In genomic region chr5:32415554-32415953, GRCm38 (mm10) we compare ENCODE assay signal across 30 mouse cellular contexts. TPM values are rescaled to one million over a fixed set of nuclear protein-coding genes. Genes with fewer than 3 reads are reported as not detected.
DNase-seq lines count a peak whose midpoint lies in the region; ATAC-seq and TF ChIP-seq lines count a peak whose summit lies in the region.
"Had no signal": no experiment of that assay in that cellular context is flagged by ENCODE, and none has a peak within 500 bp of the region (broad histone marks: within the 10 kb centered on the region; RNA-seq: fewer than 3 reads in every experiment).

No protein-coding gene starts in this region.

- peak overlapping the region; percentile 88 for H3K27ac ChIP-seq in gastrocnemius, adult 2 months
- H3K27ac ChIP-seq in heart, embryonic 12.5 days (ENCODE audit: poor library complexity, severe bottlenecking), result peak overlapping the region; percentile 57; the same call in 1 of the 2 replicates
- H3K27ac ChIP-seq in heart, embryonic 16.5 days (ENCODE audit: low read length), result peak overlapping the region; percentile 17; the same call in 1 of the 2 replicates
- H3K27ac ChIP-seq in heart, adult 2 months, result no peak overlapping the region
- peak overlapping the region; percentile 50; the same call in 1 of the 2 replicates for H3K27ac ChIP-seq in limb, embryonic 10.5 days
- H3K27ac ChIP-seq in liver, postnatal 0 days (ENCODE audit: low read depth), result no peak overlapping the region
- H3K27ac ChIP-seq: embryonic facial prominence, embryonic 13.5 days; embryonic facial prominence, embryonic 15.5 days; forebrain, embryonic 10.5 days; forebrain, embryonic 12.5 days had no signal

- no peak overlapping the region for H3K4me2 ChIP-seq in heart, embryonic 12.5 days
- H3K4me2 ChIP-seq in heart, embryonic 16.5 days (ENCODE audit: low read depth, low read length), result no peak overlapping the region
- no peak overlapping the region for H3K4me2 ChIP-seq in liver, postnatal 0 days (ENCODE audit: low read depth, low read length)
- H3K4me2 ChIP-seq: embryonic facial prominence, embryonic 13.5 days; embryonic facial prominence, embryonic 15.5 days; forebrain, embryonic 12.5 days had no signal

- no peak for ATAC-seq in heart, embryonic 12.5 days (ENCODE audit: insufficient number of reproducible peaks, low FRiP score)
- ATAC-seq in heart, embryonic 16.5 days (replicated peaks; ENCODE audit: extremely low read depth, insufficient read depth, low FRiP score), result no peak
- ATAC-seq in liver, postnatal 0 days, result no peak
- ATAC-seq: activated CD4-positive, CD25-positive, alpha-beta regulatory T cell, adult 4 months; CD4-positive, CD25-positive, alpha-beta regulatory T cell, adult 4 months; forebrain, embryonic 14.5 days; Patski had no signal

- no peak for TF ChIP-seq POLR2A in heart, adult 2 months (IDR thresholded peaks at IDR 0.05; ENCODE audit: insufficient read depth, low read depth, low read length)

- no peaks in the 10 kb centered on the region for H3K36me3 ChIP-seq in heart, embryonic 12.5 days
- no peaks in the 10 kb centered on the region for H3K36me3 ChIP-seq in heart, embryonic 16.5 days (ENCODE audit: control insufficient read depth, insufficient read depth)
- H3K36me3 ChIP-seq in heart, adult 2 months (ENCODE audit: control insufficient read depth, insufficient read depth, low read length), result peaks cover 13% of the 10 kb centered on the region
- no peaks in the 10 kb centered on the region for H3K36me3 ChIP-seq in limb, embryonic 10.5 days
- H3K36me3 ChIP-seq in liver, postnatal 0 days (replicated peaks; ENCODE audit: insufficient read depth, low read length), result no peaks in the 10 kb centered on the region
- H3K36me3 ChIP-seq: embryonic facial prominence, embryonic 13.5 days; embryonic facial prominence, embryonic 15.5 days; forebrain, embryonic 10.5 days; forebrain, embryonic 12.5 days; G1E had no signal

- H3K79me2 ChIP-seq in heart, adult 2 months (replicated peaks; ENCODE audit: control insufficient read depth, insufficient read depth, low read length), result no peaks in the 10 kb centered on the region

- H3K27me3 ChIP-seq in heart, embryonic 12.5 days (replicated peaks), result no peaks in the 10 kb centered on the region
- H3K27me3 ChIP-seq in heart, embryonic 16.5 days (ENCODE audit: control insufficient read depth, insufficient read depth, low read length), result no peaks in the 10 kb centered on the region
- no peaks in the 10 kb centered on the region for H3K27me3 ChIP-seq in heart, adult 2 months (ENCODE audit: control insufficient read depth, insufficient read depth, low read length)
- no peaks in the 10 kb centered on the region for H3K27me3 ChIP-seq in limb, embryonic 10.5 days (ENCODE audit: low read depth, poor library complexity, severe bottlenecking)
- H3K27me3 ChIP-seq in liver, postnatal 0 days (ENCODE audit: insufficient read depth, low read length), result no peaks in the 10 kb centered on the region
- H3K27me3 ChIP-seq: CH12.LX; embryonic facial prominence, embryonic 13.5 days; embryonic facial prominence, embryonic 15.5 days; forebrain, embryonic 12.5 days; Patski had no signal

- 88% methylated on average over 6 of the region's 6 CpGs for WGBS in heart, embryonic 12.5 days
- WGBS in heart, embryonic 16.5 days, result 80% methylated on average over 6 of the region's 6 CpGs
- 93% methylated on average over 6 of the region's 6 CpGs for WGBS in heart, adult 2 months
- WGBS in limb, embryonic 10.5 days, result 87% methylated on average over 6 of the region's 6 CpGs
- WGBS in liver, postnatal 0 days (ENCODE audit: insufficient replicate concordance), result 74% methylated on average over 6 of the region's 6 CpGs

- peak overlapping the region; percentile 24; the same call in 1 of the 2 replicates for H3K9ac ChIP-seq in heart, embryonic 12.5 days
- H3K9ac ChIP-seq in heart, embryonic 16.5 days (ENCODE audit: low read length), result no peak overlapping the region
- H3K9ac ChIP-seq in heart, adult 2 months (ENCODE audit: low read depth, low read length), result no peak overlapping the region
- H3K9ac ChIP-seq in liver, postnatal 0 days (replicated peaks), result no peak overlapping the region
- H3K9ac ChIP-seq: embryonic facial prominence, embryonic 13.5 days; embryonic facial prominence, embryonic 15.5 days; forebrain, embryonic 12.5 days had no signal

- H3K4me1 ChIP-seq in heart, embryonic 12.5 days (replicated peaks), result peaks cover 51% of the 10 kb centered on the region
- H3K4me1 ChIP-seq in heart, embryonic 16.5 days (ENCODE audit: control insufficient read depth, insufficient read depth, low read length), result peaks cover 46% of the 10 kb centered on the region
- H3K4me1 ChIP-seq in heart, adult 2 months (ENCODE audit: control insufficient read depth, insufficient read depth, low read length), result peaks cover 31% of the 10 kb centered on the region
- H3K4me1 ChIP-seq in limb, embryonic 10.5 days, result peaks cover 39% of the 10 kb centered on the region
- H3K4me1 ChIP-seq in liver, postnatal 0 days (ENCODE audit: insufficient read depth), result peaks cover 19% of the 10 kb centered on the region

- no peak overlapping the region for H3K4me3 ChIP-seq in gastrocnemius, adult 2 months
- no peak overlapping the region for H3K4me3 ChIP-seq in heart, embryonic 12.5 days
- no peak overlapping the region for H3K4me3 ChIP-seq in heart, embryonic 16.5 days (ENCODE audit: low read length)
- H3K4me3 ChIP-seq in heart, adult 2 months, result no peak overlapping the region
- H3K4me3 ChIP-seq in limb, embryonic 10.5 days, result no peak overlapping the region
- no peak overlapping the region for H3K4me3 ChIP-seq in liver, postnatal 0 days (ENCODE audit: low read depth, low read length)
- H3K4me3 ChIP-seq: embryonic facial prominence, embryonic 13.5 days; embryonic facial prominence, embryonic 15.5 days; erythroblast, embryonic 14.5 days; forebrain, embryonic 10.5 days; forebrain, embryonic 12.5 days had no signal

- no peak for TF ChIP-seq CTCF in gastrocnemius, adult 2 months (IDR thresholded peaks at IDR 0.05)
- TF ChIP-seq CTCF in heart, adult 2 months (IDR thresholded peaks at IDR 0.05), result no peak
- TF ChIP-seq CTCF in liver, postnatal 0 days (IDR thresholded peaks at IDR 0.05; ENCODE audit: low read depth), result no peak

- TF ChIP-seq EP300 in heart, adult 2 months (IDR thresholded peaks at IDR 0.05; ENCODE audit: insufficient read depth, low read depth, low read length), result no peak
- no peak for TF ChIP-seq EP300 in liver, postnatal 0 days (IDR thresholded peaks at IDR 0.05; ENCODE audit: low read depth)

- intact Hi-C loops in gastrocnemius, adult 2 months (cut with DNase I), result no loop called here
- intact Hi-C loops in gastrocnemius, postnatal 14 days (cut with DNase I; ENCODE audit: low total_unique reads), result no loop called here
- intact Hi-C loops in heart, postnatal 36 days (cut with DNase I), result loop anchor here (2.0 to 5.0 kb wide), 2 partner anchors 78 to 93 kb away; no protein-coding TSS in a partner anchor
- intact Hi-C loops in heart, adult 2 months (cut with DNase I), result no loop called here

- DNase-seq in gastrocnemius, adult 2 months, result no peak
- no peak for DNase-seq in gastrocnemius, postnatal 14 days
- DNase-seq in heart, postnatal 36 days, result no peak
- DNase-seq in heart, adult 2 months, result no peak
- no peak for DNase-seq in limb, embryonic 10.5 days (ENCODE audit: low spot score)
- no peak for DNase-seq in liver, postnatal 0 days
- DNase-seq: adrenal gland, adult 2 months; adrenal gland, postnatal 10 days; adrenal gland, postnatal 25 days; B cell, adult 2 months; cerebellum, adult 11 months; cerebellum, adult 18-20 months; cerebellum, adult 8-10 months; cerebellum, adult 9-11 months; cerebellum, postnatal 14 days; cerebellum, postnatal 36 days; embryo, embryonic 11 days had no signal

- no peaks in the 10 kb centered on the region for H3K9me3 ChIP-seq in heart, embryonic 12.5 days (replicated peaks)
- no peaks in the 10 kb centered on the region for H3K9me3 ChIP-seq in heart, embryonic 16.5 days (replicated peaks; ENCODE audit: control insufficient read depth, low read length)
- H3K9me3 ChIP-seq in limb, embryonic 10.5 days (replicated peaks), result no peaks in the 10 kb centered on the region
- H3K9me3 ChIP-seq in liver, postnatal 0 days (ENCODE audit: low read length), result no peaks in the 10 kb centered on the region
- H3K9me3 ChIP-seq: embryonic facial prominence, embryonic 13.5 days; embryonic facial prominence, embryonic 15.5 days; forebrain, embryonic 10.5 days; forebrain, embryonic 12.5 days; G1E had no signal

RNA-seq across cellular contexts. Expression of gene Ppp1cb, which starts 43.1 kb away (rescaled TPM):
- 100 to 1,000 TPM; 486 TPM for total RNA-seq in gastrocnemius, adult 2 months (2021)
- 100 to 1,000 TPM; 324 to 326 TPM for total RNA-seq in gastrocnemius, postnatal 14 days (2021)
- polyA plus RNA-seq in heart, embryonic 12.5 days (2016; fragmentation: Nextera tagmentation; extraction: Ambion mirVana), result 283 and 290 TPM in 2 replicates
- 100 to 1,000 TPM; 445 to 446 TPM for total RNA-seq in heart, postnatal 36 days (2021)
- polyA plus RNA-seq in heart, embryonic 16.5 days (2015; fragmentation: Nextera tagmentation; extraction: Ambion mirVana), result 225 and 251 TPM in 2 replicates
- 100 to 1,000 TPM; 423 to 471 TPM for total RNA-seq in heart, adult 2 months (2021)
- polyA plus RNA-seq in heart, adult 2 months (2012; rRNA removed), result 82.1 and 188 TPM in 2 replicates
- 206 and 237 TPM in 2 replicates for polyA plus RNA-seq in limb, embryonic 10.5 days (2016; fragmentation: Nextera tagmentation; extraction: Ambion mirVana)
- polyA plus RNA-seq in liver, postnatal 0 days (2015; fragmentation: Nextera tagmentation; extraction: Ambion mirVana), result 90.7 and 94.5 TPM in 2 replicates

Comparison
In these comparisons a context has a peak if more than half of its experiments do, and no peak if none do; other contexts are left out.
1. H3K27ac ChIP-seq: peak in gastrocnemius, adult 2 months (single experiment), heart, embryonic 12.5 days (single experiment), heart, embryonic 16.5 days (single experiment) and limb, embryonic 10.5 days (single experiment); none in heart, adult 2 months (single experiment) and liver, postnatal 0 days (single experiment).